Mouse (Mus musculus) lung, postnatal 36 days (tissue): ENCODE results near the gene Gmfg.

Source experiments
- DNase-seq: peaks from one replicate; pipeline ENCODE4 v3.0.0; 2022; ENCODE audit warnings: mixed read lengths

Gene Gmfg

GRCm38 (mm10) chr7:28438771-28439170, 1.5 kb downstream of the Gmfg start:
- no peak for DNase-seq

DNA sequence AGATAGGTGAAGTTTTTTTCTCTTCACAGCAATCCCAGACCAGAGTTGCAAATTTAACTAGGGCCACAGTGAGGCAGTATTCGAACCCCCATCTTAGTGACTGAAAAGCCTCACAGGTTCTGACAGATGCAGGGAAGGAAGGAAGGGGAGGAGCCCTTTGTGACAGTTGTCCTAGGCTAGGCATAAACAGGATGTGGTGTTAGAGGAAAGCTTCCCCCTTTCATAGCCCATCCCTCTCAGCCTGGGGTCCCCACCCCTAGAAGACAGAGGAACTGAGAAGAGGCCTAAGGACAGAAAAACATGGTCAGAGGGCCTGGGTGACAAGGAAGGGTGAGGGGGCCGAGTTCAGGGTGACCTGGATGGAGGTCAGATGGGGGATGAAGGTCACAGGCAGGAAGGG, 3.5 kb downstream of the Gmfg start:
- peak; percentile 89 for DNase-seq

DNA sequence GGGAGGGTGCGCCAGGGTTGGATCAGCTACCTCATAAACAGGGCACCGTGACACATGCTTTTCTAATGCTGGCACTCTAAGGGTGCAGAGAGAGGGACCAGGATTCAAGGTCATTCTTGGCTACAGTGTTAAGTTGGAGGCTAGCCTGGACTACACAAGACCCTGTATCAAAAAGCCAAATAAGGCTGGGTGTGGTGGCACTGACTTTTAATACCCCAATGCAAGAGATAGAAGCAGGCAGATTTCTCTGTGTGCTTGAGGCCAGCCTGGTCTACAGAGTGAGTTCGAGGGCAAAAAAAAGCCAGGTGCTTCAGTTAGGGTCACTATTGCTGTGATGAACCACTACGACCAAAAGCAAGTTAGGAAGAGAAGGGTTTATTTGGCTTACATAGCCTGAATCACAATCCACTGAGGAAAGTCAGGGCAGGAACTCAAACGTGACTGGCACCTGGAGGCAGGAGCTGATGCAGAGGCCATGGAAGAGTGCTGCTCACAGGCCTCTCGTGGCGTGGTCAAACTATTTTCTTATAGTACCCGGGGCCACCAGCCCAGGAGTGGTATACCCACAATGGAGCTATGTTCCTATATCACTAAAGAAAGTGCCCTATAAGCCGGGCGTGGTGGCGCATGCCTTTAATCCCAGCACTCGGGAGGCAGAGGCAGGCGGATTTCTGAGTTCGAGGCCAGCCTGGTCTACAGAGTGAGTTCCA, 4.7 kb downstream of the Gmfg start:
- DNase-seq = no peak

- peak; percentile 49 for DNase-seq
These were observed 5.4 kb downstream of the Gmfg start for GRCm38 (mm10) chr7:28442688-28443087.

DNA sequence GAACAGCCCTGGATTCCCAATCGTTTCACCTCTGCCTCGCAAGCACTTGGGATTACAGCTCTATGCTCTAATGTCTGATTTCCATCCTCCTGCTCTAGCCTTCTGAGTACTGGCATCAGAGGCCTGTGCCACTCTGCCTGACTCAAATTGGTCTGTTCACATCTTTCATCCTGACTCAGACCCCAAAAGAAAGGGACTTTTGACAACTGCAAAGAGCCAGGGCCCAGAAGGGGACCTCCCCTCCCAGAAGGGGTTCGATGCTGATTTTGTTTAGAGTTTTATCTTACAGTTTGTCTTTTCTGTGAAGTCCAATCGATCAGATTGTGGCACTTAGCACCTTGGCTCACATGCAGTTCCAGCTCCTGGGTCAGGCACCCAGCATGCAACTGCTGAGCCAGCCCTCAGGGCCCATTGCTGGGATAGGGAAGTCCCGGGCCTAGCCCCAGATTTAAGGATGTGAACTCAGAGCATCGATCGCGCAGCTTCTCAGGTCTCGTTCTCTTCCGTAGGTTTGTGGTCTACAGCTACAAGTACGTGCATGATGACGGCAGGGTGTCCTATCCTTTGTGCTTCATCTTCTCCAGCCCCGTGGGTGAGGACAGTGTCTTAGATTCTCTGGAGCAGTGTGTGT, 7.2 kb downstream of the Gmfg start:
- DNase-seq = no peak

DNA sequence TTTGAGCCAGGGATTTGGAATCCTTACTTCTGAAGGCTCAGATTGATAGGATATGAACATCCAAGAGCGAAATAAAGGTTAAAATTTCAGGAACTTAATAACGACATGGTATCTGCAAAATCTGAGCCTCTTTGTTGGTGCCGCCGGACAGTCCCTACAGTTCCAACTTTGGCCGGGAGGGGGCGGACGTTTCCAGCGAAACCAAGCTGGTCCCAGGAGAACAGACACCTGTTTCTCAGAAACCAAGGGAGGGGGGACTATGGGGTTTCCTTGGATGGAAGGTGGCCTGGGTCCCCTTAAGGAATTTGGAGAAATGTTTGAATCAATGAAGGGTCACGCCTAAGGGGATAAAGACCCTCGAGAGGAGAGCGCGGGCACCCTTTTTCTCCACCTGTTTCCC, 9.2 kb downstream of the Gmfg start:
- peak; percentile 88 for DNase-seq

GRCm38 (mm10) chr7:28447101-28447830, 10.0 kb downstream of the Gmfg start:
- no peak for DNase-seq

GRCm38 (mm10) chr7:28447865-28448820, 10.9 kb downstream of the Gmfg start:
- no peak for DNase-seq

GRCm38 (mm10) chr7:28451531-28452360, 14.5 kb downstream of the Gmfg start, which contains the start of gene Lrfn1:
TSS of gene Lrfn1 (plus strand) at chr7:28451980.
- DNase-seq = peak; percentile 15

- no peak for DNase-seq
These were observed 15.2 kb downstream of the Gmfg start for GRCm38 (mm10) chr7:28452361-28453005.

GRCm38 (mm10) chr7:28460361-28460760, 23.1 kb downstream of the Gmfg start:
- no peak for DNase-seq

GRCm38 (mm10) chr7:28462769-28463168, 25.5 kb downstream of the Gmfg start:
- DNase-seq = no peak

DNA sequence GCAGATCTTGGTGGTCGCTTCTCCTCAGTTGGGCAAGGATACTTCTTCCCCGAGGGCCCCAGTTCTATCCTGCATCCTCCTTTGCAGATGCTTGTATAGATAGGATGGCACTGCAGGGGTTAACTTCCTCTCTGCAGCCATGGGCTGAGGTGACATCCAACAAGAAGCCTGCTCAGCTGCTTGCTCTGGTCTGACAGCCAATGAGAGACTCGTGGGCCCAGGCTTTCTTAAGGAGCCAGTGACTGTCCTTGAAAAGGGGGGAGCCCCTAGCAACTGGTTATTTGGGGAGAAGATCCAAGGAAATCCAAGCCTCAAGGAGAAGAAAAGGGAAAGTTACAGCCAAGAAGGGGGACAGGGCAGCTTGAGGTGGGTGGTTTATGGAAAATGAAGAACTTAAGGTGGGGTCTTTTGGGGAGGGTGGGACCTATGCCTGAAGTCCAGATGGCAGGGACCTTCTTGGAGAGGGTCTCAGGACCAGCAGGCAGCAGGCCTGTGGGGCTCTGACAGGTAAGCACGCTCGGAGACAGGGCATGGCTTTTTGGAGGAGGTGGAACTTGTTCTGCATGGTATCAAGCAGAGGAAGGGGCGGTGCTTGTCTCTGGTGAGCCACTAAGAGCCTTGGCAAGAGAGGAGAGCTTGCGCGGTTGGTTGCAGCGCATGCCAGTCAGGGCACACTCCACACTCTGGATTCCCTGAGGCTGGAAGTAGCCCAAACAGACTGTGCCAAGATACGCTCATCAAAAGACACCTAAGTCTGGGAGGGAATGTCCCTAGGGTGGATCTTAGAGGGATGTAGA, 27.4 kb downstream of the Gmfg start:
- DNase-seq = peak; percentile 82

- no peak for DNase-seq
These were observed 29.5 kb downstream of the Gmfg start for GRCm38 (mm10) chr7:28466721-28467212.

DNA sequence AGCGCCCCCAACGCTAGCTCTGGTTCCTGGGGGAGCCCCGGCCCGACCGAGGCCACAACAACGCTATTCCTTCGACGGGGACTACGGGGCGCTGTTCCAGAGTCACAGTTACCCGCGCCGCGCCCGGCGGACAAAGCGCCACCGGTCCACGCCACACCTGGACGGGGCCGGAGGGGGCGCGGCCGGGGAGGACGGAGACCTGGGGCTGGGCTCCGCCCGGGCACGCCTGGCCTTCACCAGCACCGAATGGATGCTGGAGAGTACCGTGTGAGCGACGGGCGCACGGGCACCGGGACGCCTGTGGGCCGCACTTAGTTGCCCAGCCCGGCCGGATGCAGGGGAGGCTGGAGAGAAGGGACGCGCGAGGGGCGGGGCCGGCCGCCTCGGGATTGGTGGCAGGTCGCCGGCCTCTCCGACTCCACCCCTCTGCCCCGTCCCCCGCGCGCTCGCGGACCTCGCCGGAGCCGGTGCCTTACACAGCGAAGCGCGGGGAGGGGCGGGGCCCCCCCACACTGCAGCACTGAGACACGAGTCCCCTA, 30.0 kb downstream of the Gmfg start:
- peak; percentile 79 for DNase-seq

DNA sequence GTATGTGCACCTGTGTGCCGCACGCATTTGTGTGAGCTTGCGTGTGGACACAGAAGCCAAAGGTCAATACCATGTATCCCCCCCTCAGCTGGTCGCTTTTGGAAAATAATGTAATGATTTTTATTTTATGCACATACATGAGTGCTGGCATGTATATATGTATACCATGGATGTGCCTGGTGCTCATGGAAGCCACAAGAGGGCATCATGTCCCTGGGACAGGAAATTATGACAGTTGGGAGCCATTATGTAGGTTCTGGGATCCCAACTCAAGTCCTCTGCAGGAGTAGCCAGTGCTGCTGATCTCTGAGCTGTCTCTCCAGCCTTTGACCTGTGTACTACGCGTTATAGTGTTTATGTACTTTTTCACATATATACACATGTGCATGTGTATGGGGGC, 38.9 kb downstream of the Gmfg start:
- DNase-seq = no peak

GRCm38 (mm10) chr7:28477363-28477762, 40.1 kb downstream of the Gmfg start:
- DNase-seq = no peak

- DNase-seq = peak; percentile 14
These were observed 41.6 kb downstream of the Gmfg start for GRCm38 (mm10) chr7:28478854-28479253.

GRCm38 (mm10) chr7:28482854-28483253, 45.6 kb downstream of the Gmfg start:
- no peak for DNase-seq

GRCm38 (mm10) chr7:28484192-28484591, 46.9 kb downstream of the Gmfg start:
- DNase-seq = no peak
